Mouse (Mus musculus) heart, embryonic 15.5 days (tissue): ENCODE results near the gene Acads. TPM values are rescaled to one million over a fixed set of nuclear protein-coding genes. Genes with fewer than 3 reads are reported as not detected.
"Not testable (repeated sequence)": the region's sequence is repeated elsewhere in the genome, so short reads cannot be mapped to it uniquely, and the experiment has no call there.

Experiments
- ATAC-seq: fragments of 200-750 bp; cut with Nextera tagmentation; replicated peaks from 2 replicates; pipeline ENCODE4 v1.8.0; 2017; ENCODE audit warnings: low read depth, moderate TSS enrichment; ENCODE audit not compliant: insufficient number of reproducible peaks, insufficient read depth, low FRiP score
- H3K27ac ChIP-seq: fragments of 300-500 bp; sonication (generic); 2 replicates; pipeline ENCODE4 v1.5.1; 2015; ENCODE audit warnings: mild to moderate bottlenecking, inconsistent platforms
- H3K27me3 ChIP-seq: fragments of 300-500 bp; sonication (generic); 2 replicates; pipeline ENCODE4 v1.6.1; 2015; ENCODE audit warnings: inconsistent platforms
- H3K36me3 ChIP-seq: fragments of 300-500 bp; sonication (generic); 2 replicates; pipeline ENCODE4 v1.6.1; 2015; ENCODE audit warnings: mild to moderate bottlenecking, inconsistent platforms
- H3K4me1 ChIP-seq: fragments of 300-500 bp; sonication (generic); replicated peaks from 2 replicates; pipeline ENCODE4 v1.6.1; 2015; ENCODE audit warnings: inconsistent platforms
- H3K4me2 ChIP-seq: fragments of 300-500 bp; sonication (generic); 2 replicates; pipeline ENCODE4 v1.6.1; 2015; ENCODE audit warnings: inconsistent platforms, mild to moderate bottlenecking, moderate library complexity
- H3K4me3 ChIP-seq: fragments of 300-500 bp; sonication (generic); 2 replicates; pipeline ENCODE4 v1.5.1; 2015; ENCODE audit warnings: mild to moderate bottlenecking, inconsistent platforms
- H3K9ac ChIP-seq: fragments of 300-500 bp; sonication (generic); 2 replicates; pipeline ENCODE4 v1.6.1; 2015; ENCODE audit warnings: mild to moderate bottlenecking, inconsistent platforms
- H3K9me3 ChIP-seq: fragments of 300-500 bp; sonication (generic); replicated peaks from 2 replicates; pipeline ENCODE4 v1.6.1; 2016; ENCODE audit warnings: inconsistent platforms
- WGBS: fragments of 180-500 bp; shearing (Covaris S2); methylation state at CpG from one replicate; pipeline ENCODE4 v1.1.7; 2015; ENCODE audit warnings: mixed read lengths; 5-methylcytosine and 5-hydroxymethylcytosine counted together
- polyA plus RNA-seq: library from polyadenylated mRNA; unstranded; fragments of >200 nt; fragmentation: Nextera tagmentation; extraction: Ambion mirVana; gene quantifications from 2 replicates; pipeline ENCODE4 v1.2.1, GENCODE M21; 2015

The Acads gene
- 122 and 123 TPM in 2 replicates for polyA plus RNA-seq

DNA sequence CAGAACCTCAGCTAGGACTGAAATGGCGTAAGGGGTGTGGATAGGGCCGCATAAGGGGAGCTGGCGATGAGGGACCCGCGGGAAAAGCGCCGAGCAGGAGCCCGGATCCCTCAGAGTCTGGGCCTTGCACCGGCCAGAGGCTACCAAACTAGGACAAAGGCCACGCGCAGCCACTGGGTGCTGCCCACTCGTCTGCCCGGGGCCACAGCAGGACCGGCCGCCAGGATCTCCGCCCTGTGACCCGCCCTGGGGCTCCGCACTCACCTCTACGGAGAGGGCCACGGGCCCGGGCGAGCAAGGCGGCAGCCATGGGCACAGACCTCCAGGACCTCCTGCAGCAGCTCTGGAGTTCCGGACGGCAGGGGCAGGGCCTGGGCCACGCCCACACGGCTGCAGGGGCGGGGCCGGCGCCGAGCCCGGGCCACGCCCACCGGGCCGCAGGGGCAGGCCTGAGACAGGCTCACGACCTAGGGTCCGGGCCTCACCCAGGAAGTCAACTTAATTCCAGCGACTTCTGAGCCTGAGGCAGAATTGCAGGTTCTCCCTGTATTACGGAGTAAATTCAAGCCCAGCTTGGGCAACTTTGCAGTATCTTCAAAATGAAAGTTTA, at the start of gene Acads:
Gene Acads (minus strand): TSS at position 386 of the 610 bp plus-strand sequence.
- Histone ChIP-seq H3K27me3 (no peaks in the 10 kb centered on the region), H3K4me1 (peaks cover 10% of the 10 kb centered on the region), H3K9me3 (no peaks in the 10 kb centered on the region), H3K27ac (peak within 1 kb of the TSS; percentile 83), H3K36me3 (peaks cover 26% of the 10 kb centered on the region), H3K4me3 (peak within 1 kb of the TSS; percentile 99), H3K9ac (peak within 1 kb of the TSS; percentile 98), H3K4me2 (peak within 1 kb of the TSS; percentile 85)
- WGBS: under 1% methylated on average over 39 of the region's 39 CpGs
- peak; percentile 92 for ATAC-seq

- ATAC-seq: peak; percentile 68
- Histone ChIP-seq H3K4me3 (no peak overlapping the region), H3K36me3 (no peaks in the 10 kb centered on the region), H3K27me3 (no peaks in the 10 kb centered on the region), H3K4me1 (peaks cover 21% of the 10 kb centered on the region), H3K9me3 (no peaks in the 10 kb centered on the region), H3K27ac (peak overlapping the region; percentile 58; the same call in 1 of the 2 replicates), H3K9ac (no peak overlapping the region), H3K4me2 (no peak overlapping the region)
- 56% methylated on average over 6 of the region's 6 CpGs for WGBS
Observed at GRCm38 (mm10) chr5:115167396-115167795, 48.2 kb upstream of the Acads start.

DNA sequence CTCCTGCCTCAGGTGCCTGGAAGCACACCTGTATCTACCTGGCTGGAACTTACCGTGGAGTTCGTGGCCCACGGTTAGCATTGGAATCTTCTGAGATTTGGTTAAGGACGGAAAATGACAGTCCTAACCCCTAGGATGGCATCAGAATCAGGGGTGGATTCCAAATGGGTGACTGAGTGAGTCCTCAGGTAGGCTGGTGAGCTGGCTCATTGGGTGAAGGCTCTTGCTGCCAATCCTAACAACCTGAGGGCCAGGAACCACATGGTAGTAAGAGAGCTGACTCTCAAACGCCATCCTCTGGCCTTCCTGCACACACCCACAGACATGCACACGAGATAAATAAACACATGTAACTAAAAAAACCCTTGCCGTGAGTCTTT, 47.7 kb upstream of the Acads start:
- peak overlapping the region; percentile 58; the same call in 1 of the 2 replicates for H3K27ac ChIP-seq
- no peak overlapping the region for H3K9ac ChIP-seq
- WGBS: 72% methylated on average over 7 of the region's 7 CpGs

GRCm38 (mm10) chr5:115165895-115166814, 47.0 kb upstream of the Acads start:
- ATAC-seq: no peak
- Histone ChIP-seq H3K4me2 (no peak overlapping the region), H3K27me3 (no peaks in the 10 kb centered on the region), H3K9ac (no peak overlapping the region), H3K9me3 (no peaks in the 10 kb centered on the region), H3K4me3 (no peak overlapping the region), H3K4me1 (peaks cover 25% of the 10 kb centered on the region), H3K27ac (peak overlapping the region; percentile 59; the same call in 1 of the 2 replicates), H3K36me3 (no peaks in the 10 kb centered on the region)
- 36% methylated on average over 11 of the region's 11 CpGs for WGBS

More for the DNA sequence above, 47.7 kb upstream of the Acads start:
- Histone ChIP-seq H3K36me3 (no peaks in the 10 kb centered on the region), H3K27me3 (no peaks in the 10 kb centered on the region), H3K4me1 (peaks cover 21% of the 10 kb centered on the region), H3K9me3 (no peaks in the 10 kb centered on the region), H3K4me2 (no peak overlapping the region), H3K4me3 (no peak overlapping the region)
- ATAC-seq: no peak

- H3K4me1 ChIP-seq: peaks cover 26% of the 10 kb centered on the region
- no peaks in the 10 kb centered on the region for H3K9me3 ChIP-seq
- WGBS: 52% methylated on average over 9 of the region's 9 CpGs
- ATAC-seq: no peak
- H3K27ac ChIP-seq: no peak overlapping the region
- H3K27me3 ChIP-seq: no peaks in the 10 kb centered on the region
- H3K4me3 ChIP-seq: no peak overlapping the region
- no peaks in the 10 kb centered on the region for H3K36me3 ChIP-seq
- no peak overlapping the region for H3K4me2 ChIP-seq
- H3K9ac ChIP-seq: no peak overlapping the region
Observed at GRCm38 (mm10) chr5:115165351-115165750, 46.2 kb upstream of the Acads start.

DNA sequence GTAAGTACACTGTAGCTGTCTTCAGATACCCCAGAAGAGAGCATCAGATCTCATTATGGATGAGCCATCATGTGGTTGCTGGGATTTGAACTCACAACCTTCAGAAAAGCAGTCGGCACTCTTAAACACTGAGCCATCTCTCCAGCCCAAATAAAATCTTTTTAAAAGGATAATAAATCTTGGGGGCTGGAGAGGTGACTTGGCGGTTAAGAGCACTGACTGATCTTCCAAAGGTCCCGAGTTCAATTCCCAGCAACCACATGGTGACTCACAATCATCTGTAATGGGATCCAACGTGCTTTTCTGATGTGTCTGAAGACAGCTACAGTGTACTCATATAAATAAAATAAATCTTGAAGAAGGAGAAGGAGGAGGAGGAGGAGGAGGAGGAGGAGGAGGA, 45.3 kb upstream of the Acads start:
- not testable (repeated sequence) for H3K36me3 ChIP-seq, H3K4me3 ChIP-seq, H3K27ac ChIP-seq, ATAC-seq, H3K9ac ChIP-seq, H3K27me3 ChIP-seq, H3K4me2 ChIP-seq, H3K9me3 ChIP-seq
- WGBS: 80% methylated on average over 4 of the region's 4 CpGs
- H3K4me1 ChIP-seq: peaks cover 26% of the 10 kb centered on the region

DNA sequence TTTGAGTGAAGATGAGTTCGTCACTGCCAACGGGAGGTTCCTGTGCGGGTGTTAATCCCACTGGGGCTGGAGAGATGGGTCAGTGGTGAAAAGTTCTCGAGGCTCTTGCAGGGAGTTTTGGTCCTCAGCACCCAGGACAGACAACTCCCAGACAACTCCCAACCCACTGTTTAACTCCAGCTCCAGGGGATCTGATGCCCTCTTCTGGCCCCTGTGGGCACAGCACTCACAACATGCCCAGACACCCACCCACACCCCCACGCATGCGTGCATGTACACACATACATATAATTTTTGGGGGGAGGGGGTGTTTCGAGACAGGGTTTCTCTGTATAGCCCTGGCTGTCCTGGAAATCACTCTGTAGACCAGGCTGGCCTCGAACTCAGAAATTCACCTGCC, 44.4 kb upstream of the Acads start:
- no peak for ATAC-seq
- H3K9me3 ChIP-seq: no peaks in the 10 kb centered on the region
- 38% methylated on average over 8 of the region's 8 CpGs for WGBS

DNA sequence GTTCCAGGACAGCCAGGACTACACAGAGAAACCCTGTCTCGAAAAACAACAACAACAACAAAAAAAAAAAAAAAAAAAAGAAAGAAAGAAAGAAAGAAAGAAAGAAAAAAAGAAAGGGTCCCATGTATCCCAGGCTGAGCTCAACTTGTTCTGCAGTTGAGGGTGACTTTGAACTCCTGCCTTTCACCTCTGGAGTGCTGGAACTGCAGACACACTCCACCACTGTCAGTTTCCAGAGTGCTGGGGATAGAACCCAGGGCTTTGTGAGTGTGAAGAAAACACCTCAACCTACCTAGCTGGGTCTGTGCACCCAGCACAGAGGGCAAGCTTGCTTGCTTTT, 42.8 kb upstream of the Acads start:
- not testable (repeated sequence) for H3K36me3 ChIP-seq, H3K9ac ChIP-seq, H3K27ac ChIP-seq, H3K9me3 ChIP-seq, H3K4me2 ChIP-seq, H3K27me3 ChIP-seq, ATAC-seq, H3K4me3 ChIP-seq
- H3K4me1 ChIP-seq: peaks cover 24% of the 10 kb centered on the region
- WGBS: 63% methylated on average over 1 of the region's 1 CpGs

More for the DNA sequence above, 44.4 kb upstream of the Acads start:
- H3K9ac ChIP-seq: no peak overlapping the region
- no peak overlapping the region for H3K27ac ChIP-seq
- H3K36me3 ChIP-seq: no peaks in the 10 kb centered on the region
- no peak overlapping the region for H3K4me3 ChIP-seq
- H3K27me3 ChIP-seq: no peaks in the 10 kb centered on the region
- H3K4me1 ChIP-seq: peaks cover 25% of the 10 kb centered on the region
- no peak overlapping the region for H3K4me2 ChIP-seq

DNA sequence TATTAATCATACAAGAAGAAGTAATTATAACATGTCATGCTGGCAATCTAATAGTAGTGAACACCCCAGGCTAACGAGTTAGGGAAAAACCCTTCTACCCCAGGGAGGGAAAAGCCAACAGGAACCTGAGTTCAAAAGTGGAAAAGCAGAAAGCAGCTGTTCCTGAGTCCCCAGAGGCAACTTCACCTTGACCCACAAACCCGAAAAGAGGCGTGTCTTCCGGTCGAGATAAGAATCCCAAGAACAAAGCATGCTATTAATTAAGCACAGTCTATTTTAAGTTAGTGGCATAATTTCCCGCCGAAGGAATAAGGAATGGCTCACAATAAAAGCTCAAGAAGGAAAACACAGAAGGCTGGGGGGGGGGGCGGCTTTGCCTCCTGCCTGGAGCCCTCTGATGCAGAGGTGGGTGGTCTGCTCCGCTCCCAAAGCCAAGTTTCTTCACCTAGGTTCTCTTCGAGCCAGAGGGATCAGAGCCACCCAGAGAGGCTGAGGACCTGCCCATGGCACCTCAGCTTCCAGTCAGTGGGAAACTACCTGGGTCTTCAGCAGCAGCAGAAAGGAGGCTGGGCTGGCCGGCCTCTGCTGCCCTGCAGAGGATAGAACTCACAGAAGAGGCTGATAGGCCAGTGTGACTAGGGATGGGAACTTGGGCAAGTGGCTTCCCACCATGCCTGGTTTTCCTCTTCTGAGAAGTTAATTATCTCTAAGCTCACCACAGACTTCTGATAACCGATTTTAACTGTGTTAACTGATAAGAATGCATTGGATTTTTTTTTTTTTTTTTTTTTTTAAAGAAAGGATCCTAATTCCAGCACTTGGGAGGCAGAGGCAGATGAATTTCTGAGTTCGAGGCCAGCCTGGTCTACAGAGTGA, 42.2 kb upstream of the Acads start:
- 36% methylated on average over 13 of the region's 13 CpGs for WGBS
- H3K27ac ChIP-seq: peak overlapping the region; percentile 32
- no peaks in the 10 kb centered on the region for H3K9me3 ChIP-seq
- peaks cover 25% of the 10 kb centered on the region for H3K4me1 ChIP-seq
- no peaks in the 10 kb centered on the region for H3K36me3 ChIP-seq
- no peak for ATAC-seq
- no peak overlapping the region for H3K4me3 ChIP-seq
- no peak overlapping the region for H3K9ac ChIP-seq
- H3K4me2 ChIP-seq: peak overlapping the region; percentile 7; the same call in 1 of the 2 replicates
- no peaks in the 10 kb centered on the region for H3K27me3 ChIP-seq

DNA sequence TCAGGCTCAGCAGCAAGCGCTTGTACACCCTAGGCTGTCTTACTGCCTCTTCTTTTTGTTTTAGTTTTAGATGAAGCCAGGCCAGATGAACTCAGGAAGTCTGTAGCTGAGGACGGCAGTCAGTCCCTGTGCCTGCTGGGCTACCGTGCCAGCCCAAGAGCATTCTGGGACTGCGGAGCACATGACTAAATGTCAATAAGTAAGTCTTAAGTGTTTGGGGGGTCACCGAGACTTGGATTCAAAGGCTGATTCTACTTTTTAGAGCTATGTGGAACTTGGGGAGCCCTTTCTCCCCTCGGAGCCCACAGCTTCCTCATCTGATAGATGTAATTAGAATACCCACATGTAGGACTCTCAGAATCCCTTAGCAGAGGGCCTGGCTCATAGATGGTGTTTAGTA, 41.5 kb upstream of the Acads start:
- Histone ChIP-seq H3K9me3 (no peaks in the 10 kb centered on the region), H3K27ac (peak overlapping the region; percentile 32), H3K4me1 (peaks cover 25% of the 10 kb centered on the region), H3K27me3 (no peaks in the 10 kb centered on the region), H3K36me3 (no peaks in the 10 kb centered on the region), H3K4me3 (no peak overlapping the region), H3K9ac (no peak overlapping the region), H3K4me2 (no peak overlapping the region)
- no peak for ATAC-seq
- WGBS: 68% methylated on average over 6 of the region's 6 CpGs

DNA sequence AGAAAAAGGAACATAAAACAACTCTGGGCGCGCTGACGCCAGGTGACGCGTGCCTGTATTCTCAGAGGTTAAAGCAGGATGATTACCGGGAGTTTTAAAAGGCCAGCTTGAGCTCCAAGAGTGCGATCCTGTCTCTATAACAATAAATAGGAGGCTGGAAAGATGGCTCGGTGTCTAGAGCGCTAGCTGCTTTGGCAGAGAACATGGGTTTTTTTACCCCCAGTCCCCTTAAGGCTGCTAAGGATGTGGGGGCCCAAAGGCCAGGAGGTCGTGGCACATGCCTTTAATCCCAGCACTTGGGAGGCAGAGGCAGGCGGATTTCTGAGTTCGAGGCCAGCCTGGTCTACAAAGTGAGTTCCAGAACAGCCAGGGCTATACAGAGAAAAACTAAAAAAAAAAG, 40.0 kb upstream of the Acads start:
- no peaks in the 10 kb centered on the region for H3K36me3 ChIP-seq
- peak overlapping the region; percentile 80 for H3K4me2 ChIP-seq
- 38% methylated on average over 12 of the region's 12 CpGs for WGBS
- H3K9ac ChIP-seq: peak overlapping the region; percentile 77
- ATAC-seq: no peak
- H3K4me3 ChIP-seq: peak overlapping the region; percentile 89
- peaks cover 40% of the 10 kb centered on the region for H3K4me1 ChIP-seq
- H3K27ac ChIP-seq: peak overlapping the region; percentile 98
- no peaks in the 10 kb centered on the region for H3K9me3 ChIP-seq
- H3K27me3 ChIP-seq: no peaks in the 10 kb centered on the region
